Mouse (Mus musculus): ENCODE measurements around the gene Copz1.

Copz1 gene

DNA sequence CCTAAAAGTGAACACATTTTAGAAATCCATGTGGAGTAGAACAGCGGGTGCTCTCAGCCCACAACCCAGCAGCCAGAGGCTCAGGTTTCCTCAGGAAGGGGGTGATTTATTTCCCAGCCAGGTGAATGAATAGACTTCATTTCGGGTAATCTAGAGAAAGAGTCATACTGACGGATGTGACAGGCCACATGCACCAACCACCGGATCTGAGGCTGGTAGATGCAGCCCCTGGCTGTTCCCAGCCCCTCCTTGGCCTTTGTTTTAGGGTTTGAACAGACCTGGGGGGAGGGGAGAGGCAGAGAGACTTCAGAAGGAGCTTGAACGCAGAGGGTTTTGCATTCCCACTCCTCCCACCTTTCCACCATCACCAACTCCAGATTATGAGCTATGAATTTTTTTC, 23.3 kb downstream of the Copz1 start:
- DNase-seq: no peak

DNA sequence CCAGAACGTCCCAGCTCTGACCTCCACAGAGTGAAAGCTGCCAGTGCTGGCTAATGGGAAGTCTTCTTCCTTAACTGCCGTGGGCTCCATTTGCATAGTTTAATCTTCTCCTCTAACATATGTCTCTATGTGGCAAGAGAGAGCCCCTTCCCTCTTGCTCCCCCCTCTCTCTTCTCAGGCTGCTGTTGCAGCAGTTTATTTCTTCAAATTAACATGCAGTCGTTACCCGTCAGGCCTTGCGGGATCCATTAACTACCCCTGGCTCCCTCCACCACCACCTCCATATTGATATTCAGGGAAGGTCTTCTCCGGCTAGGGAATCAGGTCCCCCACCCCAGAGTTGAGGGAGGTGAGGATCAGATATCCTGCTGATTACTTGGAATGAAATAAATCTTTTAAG, 24.8 kb downstream of the Copz1 start:
- DNase-seq: no peak

DNA sequence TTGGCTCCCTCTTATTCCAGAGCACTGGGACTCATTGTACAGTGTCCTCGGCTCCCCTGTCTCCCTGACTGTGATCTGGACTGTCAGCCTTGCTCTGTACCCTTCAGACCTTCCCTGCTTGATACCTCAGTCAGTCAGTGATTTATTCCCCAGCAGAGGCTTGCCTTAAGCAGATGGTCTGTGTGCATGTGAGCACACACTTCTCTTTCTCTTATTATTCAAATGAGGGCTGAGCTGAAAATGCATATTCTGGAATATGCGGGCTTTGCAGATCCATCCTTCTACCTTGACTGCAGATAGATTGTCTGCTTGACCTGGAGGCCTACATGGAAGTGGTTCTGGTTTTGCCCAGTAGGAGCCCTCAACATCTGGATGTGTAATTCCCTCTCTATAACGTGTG, 25.5 kb downstream of the Copz1 start:
- DNase-seq: no peak

DNA sequence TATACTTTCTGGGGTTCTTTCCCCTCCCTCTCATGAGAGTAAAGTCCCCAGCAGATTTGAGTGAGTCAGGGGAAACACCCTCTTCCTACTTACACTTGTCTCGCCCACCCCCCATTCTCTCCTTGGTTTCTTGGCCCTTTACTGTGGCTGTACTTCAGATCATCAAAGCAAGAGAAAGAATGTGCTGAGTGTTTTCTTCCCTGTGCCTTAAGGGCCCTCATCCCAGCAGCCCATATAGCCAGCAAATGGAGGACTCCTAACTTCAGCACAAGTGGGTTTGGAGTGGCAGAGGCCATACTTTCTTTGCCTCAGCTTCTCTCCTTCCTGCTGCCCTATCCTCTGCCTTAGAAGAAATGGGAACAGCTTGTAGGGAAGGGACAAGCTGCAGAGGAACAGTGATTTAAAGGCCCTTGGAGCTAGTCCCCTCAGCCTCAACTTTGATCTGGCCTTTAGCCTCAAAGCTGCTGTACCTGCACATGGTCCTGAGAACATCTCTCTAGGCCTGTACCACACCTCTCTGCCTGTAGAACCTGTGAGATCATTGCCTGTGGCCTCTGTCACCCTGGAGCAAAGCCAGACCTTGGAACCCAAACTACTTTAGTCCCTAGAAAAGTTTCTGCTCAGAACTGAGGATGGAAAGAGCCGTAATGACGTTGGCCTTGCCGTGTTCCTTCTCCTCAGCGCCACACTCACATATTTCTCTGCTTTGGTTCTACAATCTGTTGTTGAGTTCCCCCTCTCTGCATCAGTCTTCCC, 26.5 kb downstream of the Copz1 start:
- no peak for DNase-seq

DNA sequence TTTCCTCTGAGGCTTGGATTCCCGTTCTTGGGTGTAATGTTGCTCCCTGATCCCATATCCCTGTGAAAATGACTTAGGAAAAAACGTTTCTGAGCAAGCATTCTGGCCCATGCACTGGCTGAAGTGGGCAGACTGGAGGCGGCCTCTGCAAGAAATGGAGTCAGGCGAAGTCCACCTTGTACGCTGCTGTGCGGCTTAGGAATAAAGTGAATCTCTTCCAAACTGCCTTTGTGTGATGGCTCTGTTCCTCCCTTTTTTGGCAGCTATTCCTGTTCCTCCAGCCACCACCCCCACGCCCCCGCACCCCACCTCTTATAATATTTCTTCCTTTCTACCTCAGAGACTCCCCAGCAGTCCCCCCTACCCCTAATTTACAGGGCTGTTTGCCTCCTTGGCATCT, 27.1 kb downstream of the Copz1 start:
- DNase-seq: no peak

DNA sequence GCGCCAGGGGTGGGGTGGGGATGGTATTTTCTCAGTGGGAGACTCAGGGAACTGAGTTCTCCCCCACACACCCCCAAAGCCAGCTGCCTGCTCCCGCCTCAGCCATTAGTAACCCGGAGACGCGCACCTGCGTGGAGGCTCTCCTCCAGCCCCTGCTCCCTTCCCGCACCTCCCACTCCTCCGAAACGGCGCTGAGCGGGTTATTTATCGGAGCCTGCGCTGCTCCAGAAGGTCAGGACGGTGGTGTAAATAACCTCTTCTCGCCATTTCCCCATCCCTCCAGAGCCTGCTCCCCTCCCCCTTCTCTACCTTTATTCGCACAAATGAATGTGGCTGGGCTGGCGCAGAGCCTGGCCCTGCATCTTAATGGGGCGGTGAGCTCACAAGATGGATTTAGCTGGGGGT, 27.6 kb downstream of the Copz1 start:
- DNase-seq: peak; percentile 73

DNA sequence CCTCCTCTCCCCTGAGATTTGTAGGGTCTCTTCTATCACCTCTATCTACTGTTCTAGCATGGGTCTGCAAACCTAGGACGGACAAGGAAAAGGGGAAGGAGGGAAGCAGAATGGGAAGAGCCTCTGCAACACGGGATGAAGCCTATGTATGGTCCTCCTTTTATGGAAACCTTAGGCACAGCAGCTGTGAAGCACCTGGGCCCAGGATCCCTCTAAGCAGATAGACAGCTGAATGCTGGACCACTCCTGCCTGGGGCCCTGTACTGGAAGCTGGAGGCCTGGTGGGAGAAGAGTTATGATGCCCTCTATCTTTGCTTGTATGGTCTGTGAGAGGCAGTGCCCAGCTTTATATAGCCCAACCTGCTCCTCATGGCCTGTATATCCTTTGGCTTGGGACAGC, 28.0 kb downstream of the Copz1 start:
- no peak for DNase-seq

DNA sequence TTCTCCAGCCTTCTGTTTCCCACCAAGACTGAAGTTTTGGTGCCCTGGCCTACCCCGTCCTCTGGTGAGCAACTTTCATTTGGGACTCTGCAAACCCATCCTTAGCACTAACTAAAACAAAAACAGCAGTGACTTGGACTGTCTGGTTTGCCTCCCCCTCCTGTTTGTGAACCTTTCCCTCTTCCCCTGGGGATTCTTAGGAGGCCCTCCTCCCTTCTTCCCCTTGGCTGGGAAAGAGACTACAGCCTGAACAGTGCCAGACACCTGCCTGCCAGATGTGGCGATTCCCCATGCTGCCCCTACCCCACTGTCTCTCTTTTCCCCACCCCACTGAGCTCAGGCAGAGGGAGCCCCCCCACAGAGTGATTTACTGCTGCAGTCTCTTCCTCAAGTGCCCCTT, 28.5 kb downstream of the Copz1 start:
- no peak for DNase-seq

DNA sequence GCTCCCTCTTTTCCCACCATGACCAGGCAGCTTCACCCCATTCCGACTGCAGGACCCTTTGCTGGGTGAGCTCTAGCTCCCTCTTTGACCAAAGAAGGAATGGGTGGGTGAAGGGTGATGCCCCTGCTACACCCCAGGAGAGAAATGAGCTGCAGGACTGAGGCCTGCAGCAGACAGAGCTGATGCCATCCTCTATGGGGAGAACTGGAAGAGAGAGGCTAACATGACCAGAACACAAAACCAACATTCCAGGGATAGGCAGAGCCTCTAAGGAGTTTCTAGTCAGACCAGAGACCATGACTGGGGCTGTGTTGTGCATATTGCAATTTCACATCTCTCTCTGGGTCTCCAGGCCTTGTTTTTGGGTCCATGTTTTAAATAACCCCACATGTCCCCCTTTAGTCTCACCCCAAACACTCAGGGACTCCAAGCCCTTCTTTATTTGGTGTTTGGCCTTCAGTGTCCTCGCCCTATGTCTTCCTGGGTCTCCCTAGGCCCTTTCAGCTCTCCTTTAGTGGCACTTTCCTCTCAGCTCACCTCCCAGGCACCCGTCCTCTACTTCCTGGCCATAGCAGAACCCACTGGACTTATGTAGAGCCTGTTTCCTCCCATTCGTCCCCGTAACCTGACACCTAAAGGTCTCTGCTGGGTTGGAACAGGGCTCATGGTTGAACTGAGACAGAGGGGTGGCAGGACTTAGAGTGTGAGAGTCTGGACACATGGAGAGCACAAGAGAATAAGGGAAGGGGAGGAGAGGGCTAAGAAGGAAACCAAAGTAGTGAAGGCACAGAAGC, 29.2 kb downstream of the Copz1 start:
- no peak for DNase-seq

DNA sequence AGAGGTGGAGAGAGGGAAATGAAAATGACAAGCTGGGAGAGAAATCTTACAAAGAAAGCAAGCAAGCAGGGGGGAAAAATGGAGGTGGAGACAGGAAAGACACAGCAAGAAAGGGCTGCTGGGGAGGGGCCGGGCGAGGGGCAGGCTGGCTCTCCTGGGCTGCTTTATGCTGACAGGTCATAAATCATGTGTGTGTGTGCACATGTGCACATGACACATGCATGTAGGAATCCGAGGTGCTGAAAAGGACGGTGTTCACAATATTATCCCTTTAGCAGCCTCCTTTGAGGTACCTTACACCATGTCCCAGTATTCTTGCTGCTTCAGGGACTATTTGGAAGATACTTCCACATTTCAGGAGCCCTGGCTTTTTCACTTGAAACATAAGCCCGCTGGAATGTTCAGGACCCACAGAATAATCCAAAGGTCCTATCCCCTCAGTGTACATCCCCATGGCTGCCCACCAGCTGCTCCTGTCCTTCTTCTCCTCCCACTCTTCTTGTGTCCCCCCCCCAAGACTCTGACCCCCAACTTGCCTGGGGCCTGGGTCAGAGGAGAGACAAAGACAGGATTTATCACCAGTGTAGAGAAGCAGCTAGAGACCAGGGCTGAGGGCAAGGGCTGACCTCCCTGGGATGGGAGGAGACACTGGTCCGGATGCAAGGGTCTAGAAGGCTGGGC, 30.0 kb downstream of the Copz1 start:
- no peak for DNase-seq

DNA sequence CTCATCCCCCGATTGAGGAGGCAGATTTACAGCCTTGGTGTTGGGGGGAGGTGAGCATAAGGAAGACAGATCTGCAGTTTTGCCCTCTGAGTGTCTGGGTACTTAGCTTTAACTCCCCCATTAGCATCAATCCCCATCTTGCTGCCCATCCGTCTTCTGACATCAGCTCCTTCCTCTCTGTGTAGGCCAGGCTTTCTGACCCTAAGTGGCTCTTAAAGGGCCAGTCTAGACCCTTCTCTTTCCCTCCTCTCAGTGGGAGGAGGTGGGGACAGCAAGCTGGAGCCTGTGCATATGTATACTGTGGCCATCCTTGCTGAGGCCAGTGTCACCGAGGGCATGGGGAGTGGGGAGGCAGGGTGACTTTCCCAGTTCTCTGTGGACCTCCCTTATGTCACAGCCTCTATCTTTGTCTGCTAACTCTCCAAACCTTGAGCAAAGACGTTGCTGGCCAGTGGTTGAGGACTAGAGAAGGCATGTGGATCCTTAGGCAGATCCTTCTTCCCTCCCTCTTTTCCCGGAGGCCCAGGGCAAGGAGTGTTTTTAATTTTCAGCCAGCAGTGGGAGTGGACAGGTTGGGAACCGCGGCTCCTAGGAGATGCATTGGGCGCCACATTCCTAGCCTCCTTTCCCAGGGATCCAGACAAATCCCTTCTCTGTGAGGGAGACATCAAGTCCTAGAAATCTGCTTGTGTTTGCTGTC, 31.6 kb downstream of the Copz1 start:
- DNase-seq: no peak

DNA sequence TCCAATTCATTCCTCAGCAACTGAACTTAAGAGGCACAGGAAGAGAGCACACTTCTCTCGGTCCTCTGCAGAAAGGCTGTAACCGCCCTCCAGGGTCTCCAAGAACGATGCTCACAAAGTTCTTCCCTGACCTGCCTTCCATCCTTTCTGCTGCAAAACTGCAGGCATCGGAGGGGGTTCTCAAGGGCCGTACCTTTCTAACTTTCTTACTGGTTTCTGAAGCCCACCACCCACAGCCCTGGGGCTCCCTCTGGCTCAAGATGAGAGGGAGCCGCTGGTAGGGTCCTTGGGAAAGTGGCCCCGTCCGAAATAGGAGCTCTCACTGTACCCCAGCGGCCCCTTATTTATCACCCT, 32.1 kb downstream of the Copz1 start:
- no peak for DNase-seq

DNA sequence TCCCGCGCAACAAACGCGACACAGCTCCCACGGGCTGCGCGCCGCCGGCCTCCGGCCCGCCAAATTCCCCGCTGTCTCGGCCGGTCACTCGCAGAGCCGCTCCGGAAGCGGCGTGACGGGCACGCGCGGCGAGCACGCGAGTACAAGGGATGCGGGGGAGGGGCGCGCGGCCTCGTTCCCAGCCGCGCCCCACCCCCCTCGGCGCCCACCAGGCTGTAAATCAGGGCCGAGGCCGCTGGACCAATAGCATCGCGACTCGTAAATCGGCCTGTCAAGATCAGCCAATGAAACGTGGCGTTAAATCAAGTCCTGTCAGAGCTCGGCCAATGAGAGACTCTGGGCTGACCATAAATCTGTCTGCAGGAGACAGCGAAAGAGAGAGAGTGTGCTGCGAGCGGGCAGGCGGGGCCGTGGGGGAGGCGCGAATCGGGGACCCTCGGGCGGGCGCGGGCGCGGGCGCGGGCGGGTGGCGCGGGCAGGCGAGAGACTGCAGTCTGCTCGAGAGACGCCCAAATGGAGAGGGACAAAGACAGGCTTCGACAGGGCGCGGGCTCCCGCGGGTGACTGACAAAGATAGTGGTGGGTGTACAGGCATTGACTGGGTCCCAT, 32.7 kb downstream of the Copz1 start:
- DNase-seq: peak; percentile 97

DNA sequence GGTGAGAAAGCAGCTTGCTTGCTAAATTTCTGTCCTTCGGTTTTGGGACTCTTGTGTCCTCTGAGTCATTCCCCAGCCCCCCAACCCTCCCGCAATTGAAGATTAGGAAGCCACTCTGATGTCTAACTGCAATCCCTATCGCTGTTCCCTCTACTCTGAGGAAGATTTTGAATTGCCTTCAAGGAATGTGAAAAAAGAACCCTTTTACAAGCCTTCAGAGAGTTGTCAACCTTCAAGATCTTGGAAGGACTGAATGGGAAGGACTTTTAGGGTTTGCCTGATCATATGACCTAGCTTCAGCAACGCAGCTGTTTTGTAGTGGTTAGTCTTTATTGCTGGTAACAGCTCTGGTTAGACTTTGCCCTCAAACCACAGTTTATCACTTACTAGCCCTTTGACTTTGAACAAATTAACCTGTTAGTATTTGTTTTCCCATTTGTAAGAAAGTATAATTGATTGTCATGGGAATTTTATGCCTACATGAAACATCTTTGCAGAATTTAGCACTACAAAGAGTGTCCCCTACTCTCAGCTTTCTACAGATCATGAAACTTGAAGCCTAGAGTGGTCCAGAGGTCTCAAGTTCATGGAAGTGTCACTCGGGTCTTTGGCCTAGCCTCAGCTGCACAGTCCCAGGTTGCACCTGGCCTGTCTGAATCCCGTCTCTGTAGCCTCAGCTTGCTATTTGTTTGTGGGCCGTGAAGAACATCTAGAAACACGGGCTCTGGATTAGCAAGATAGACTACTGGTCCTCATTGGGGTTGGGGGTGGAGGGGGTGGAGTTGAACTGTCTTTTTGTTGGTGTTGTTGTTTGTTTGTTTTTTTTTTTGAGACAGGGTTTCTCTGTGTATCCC, 33.5 kb downstream of the Copz1 start:
- no peak for DNase-seq

DNA sequence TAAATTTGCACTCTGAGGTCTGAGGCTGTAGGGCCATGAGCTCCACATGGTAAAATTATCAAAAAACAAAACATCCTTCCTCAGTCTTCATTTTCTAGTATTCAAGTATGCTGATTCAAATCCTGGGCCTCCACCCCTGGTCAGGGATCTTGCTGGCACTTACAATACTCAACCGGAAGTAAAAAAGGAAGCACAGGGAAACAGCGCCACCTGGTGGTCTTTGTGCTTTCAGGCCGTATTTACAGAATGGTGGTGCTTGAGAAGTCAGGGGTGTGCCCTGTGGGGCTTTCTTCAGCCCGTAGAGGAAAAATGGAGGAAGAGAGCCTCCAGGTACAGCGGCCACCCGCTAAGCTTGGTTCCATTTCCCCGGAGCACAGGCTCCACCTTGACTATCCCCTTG, 34.6 kb downstream of the Copz1 start:
- peak; percentile 90 for DNase-seq

DNA sequence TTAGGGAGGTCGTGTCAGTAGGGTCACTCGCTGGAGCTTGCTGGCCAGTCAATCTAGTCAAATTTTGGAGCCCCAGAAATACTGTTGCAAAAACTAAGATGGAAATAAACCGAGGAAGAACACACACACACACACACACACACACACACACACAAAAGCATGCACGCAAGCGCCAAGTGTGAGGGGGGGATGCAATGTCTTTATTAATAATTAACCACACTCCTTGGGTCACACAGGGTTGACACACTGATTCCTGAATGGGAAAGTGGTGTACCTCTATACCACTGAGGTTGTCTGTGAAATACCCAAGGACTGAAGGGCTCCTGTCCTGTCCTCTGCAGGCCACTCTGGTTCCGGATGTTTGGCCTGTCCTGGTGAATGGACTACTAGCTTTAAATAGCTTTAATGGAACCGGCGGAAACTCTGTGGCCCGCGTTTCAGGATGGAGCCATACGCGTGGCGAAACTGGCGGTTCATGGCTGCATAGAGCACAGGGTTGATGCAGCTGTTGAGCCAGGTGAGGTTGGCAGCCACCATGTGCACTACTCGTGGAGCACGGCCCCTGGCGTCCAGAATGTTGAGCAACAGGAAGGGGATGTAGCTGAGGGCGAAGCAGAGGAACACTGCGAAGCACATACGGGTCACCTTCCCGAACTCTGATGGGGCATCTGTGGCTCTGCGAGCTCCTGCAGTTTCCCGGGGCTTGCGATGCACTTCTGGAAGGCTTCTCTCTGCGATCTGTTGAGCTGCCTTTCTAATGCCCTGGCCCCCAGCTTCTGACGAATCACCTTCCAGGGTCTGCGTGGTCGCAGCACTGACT, 35.8 kb downstream of the Copz1 start:
- DNase-seq: no peak

DNA sequence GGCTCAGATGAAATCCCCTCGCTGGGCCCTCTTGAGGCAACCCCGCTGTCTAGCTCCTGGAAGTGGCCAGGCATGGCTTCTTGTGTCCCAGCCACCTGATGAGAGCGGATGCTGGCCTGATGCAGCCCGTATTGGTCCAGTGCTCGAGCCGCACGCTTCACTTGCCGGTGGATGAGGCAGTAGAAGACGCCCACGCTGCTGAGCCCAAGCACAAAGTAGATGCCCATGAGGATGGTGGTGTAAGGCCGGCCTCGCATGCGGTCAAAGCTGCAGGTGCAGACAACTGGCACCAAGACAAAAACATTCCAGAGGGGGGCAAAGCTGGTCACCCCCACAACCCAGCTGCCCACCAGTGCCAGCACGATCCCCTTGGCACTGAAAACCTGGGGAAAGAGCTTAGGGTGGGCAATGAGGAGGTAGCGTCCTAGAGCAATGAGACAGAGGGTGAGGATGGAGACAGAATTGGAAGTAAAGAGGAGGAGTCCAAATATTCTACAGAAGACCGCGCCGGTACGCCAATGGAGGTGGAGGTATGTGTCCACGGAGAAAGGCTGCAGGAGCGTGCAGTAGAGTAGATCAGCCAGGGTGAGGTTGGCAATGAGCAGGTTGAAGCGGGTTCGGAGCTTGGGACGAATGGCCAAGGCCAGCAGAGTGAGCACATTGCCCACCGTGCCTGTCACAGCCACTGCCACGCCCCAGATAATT, 36.5 kb downstream of the Copz1 start:
- no peak for DNase-seq

DNA sequence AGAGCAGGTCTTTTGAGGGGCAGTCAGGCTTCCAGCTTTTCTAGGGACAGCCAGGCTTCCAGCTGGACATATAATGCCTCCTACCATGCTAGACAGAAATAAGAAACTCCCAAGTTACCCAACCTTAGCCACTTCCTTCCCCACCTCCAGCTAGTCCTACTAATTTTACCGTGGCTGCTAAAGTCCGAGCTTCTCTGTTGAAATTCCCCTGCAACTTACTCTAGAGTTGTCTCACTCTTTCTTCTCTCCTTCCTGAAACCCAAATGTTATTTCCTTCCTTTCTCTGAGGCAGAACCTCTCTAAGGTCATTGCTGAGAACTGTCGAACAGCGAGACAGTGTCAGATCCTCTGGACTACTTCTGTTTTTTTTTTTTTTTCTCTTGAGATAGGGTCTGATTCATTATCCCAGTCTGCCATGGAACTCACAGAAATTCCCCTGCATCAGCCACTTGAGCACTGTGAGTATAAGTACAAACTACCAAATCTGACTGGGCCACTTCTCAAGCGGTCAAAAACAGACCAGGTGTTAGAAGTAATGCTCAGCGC, 37.9 kb downstream of the Copz1 start, which contains the start of gene Gpr84:
Gene Gpr84 (minus strand): TSS at position 248 of the 546 bp plus-strand sequence.
- no peak for DNase-seq

DNA sequence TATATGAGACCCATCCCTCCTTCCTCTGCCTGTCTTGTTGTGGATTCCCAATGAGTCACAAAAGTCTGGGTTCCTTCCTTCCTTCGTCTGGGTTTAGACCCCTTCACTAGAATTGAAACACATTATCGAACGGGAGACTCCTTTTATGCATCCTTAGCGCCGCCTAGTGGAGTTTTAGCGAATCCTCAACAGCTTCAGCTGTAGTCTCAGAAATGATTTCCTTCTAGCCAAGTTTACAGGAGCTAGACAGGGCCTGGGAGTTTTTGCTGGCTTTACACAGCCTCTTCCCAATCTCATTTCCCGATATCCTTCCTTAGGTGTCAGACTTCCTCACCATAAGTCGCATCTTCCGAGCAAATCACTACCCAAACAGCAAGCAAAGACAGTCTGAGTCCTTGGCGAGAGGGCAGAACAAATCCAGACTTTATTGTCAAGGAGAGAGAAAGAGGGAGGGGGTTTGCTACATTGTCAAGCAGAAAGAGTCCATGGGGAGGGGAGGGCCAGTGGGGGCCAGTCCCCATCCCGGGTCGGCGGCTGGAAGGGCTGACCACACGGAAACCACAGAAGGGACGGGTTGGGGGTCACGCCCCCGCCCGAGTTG, 41.1 kb downstream of the Copz1 start:
- peak; percentile 63 for DNase-seq

DNA sequence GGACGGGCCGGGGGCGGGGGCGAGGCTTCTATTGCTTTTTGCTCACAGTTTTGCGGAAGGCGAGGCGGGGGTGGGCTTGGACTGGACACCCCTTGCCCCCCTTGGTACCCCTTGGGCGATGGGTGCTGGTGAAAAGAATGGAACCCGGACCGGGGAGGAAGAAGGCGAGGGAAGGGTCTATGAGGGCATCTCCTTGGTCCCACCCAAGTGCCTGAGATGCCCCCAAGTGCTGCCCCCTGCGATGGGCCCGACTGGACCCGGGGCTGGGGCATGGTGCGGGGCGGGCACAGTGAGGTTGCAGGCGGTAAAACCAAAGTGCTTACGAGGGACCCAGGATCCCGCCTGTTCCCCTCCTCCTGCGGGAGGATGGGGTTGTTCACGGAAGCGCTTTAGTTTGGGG, 41.7 kb downstream of the Copz1 start:
- DNase-seq: no peak
